Mouse (Mus musculus): ENCODE data around the gene Sigmar1. TPM values are rescaled to one million over a fixed set of nuclear protein-coding genes. Genes with fewer than 3 reads are reported as not detected.
A peak's percentile ranks its signal among the peaks of the same experiment; 100 is the strongest.

Sigmar1 gene
- polyA plus RNA-seq, 1 experiment from 2014 or later: 76.9 TPM

GRCm38 (mm10) chr4:41715596-41715995 is 40.4 kb downstream of the Sigmar1 start:
- Histone ChIP-seq H3K4me3 (replicated peaks; ENCODE audit: low read length) (no peak overlapping the region), H3K36me3 (ENCODE audit: control insufficient read depth, insufficient read depth, low read length) (peaks cover 15% of the 10 kb centered on the region; the same call in 1 of the 2 replicates), H3K9ac (ENCODE audit: low read length) (no peak overlapping the region), H3K4me2 (ENCODE audit: low read depth, low read length) (no peak overlapping the region), H3K27ac (ENCODE audit: low read length) (no peak overlapping the region), H3K4me1 (ENCODE audit: control insufficient read depth, insufficient read depth, low read length) (peaks cover 14% of the 10 kb centered on the region), H3K27me3 (ENCODE audit: control insufficient read depth, insufficient read depth, low read length) (no peaks in the 10 kb centered on the region), H3K9me3 (replicated peaks; ENCODE audit: control insufficient read depth, low read length) (no peaks in the 10 kb centered on the region)
- WGBS: 85% methylated on average over 5 of the region's 5 CpGs
- ATAC-seq (ENCODE audit: insufficient read depth, low FRiP score): no peak

GRCm38 (mm10) chr4:41715082-41715481 is 40.9 kb downstream of the Sigmar1 start:
- Histone ChIP-seq H3K4me1 (ENCODE audit: control insufficient read depth, insufficient read depth, low read length) (peaks cover 14% of the 10 kb centered on the region), H3K4me2 (ENCODE audit: low read depth, low read length) (no peak overlapping the region), H3K36me3 (ENCODE audit: control insufficient read depth, insufficient read depth, low read length) (peaks cover 15% of the 10 kb centered on the region; the same call in 1 of the 2 replicates), H3K9ac (ENCODE audit: low read length) (no peak overlapping the region), H3K27me3 (ENCODE audit: control insufficient read depth, insufficient read depth, low read length) (no peaks in the 10 kb centered on the region), H3K4me3 (replicated peaks; ENCODE audit: low read length) (no peak overlapping the region), H3K9me3 (replicated peaks; ENCODE audit: control insufficient read depth, low read length) (no peaks in the 10 kb centered on the region), H3K27ac (ENCODE audit: low read length) (no peak overlapping the region)
- ATAC-seq (ENCODE audit: insufficient read depth, low FRiP score): no peak
- 69% methylated on average over 8 of the region's 8 CpGs for WGBS

GRCm38 (mm10) chr4:41714276-41714675 is 41.7 kb downstream of the Sigmar1 start:
- no peak for ATAC-seq (ENCODE audit: insufficient read depth, low FRiP score)
- peak overlapping the region; percentile 91 for H3K4me2 ChIP-seq (ENCODE audit: low read depth, low read length)
- H3K36me3 ChIP-seq (ENCODE audit: control insufficient read depth, insufficient read depth, low read length): peaks cover 11% of the 10 kb centered on the region; the same call in 1 of the 2 replicates
- 16% methylated on average over 8 of the region's 8 CpGs for WGBS
- H3K4me3 ChIP-seq (replicated peaks; ENCODE audit: low read length): peak overlapping the region; percentile 90
- no peak overlapping the region for H3K9ac ChIP-seq (ENCODE audit: low read length)
- peaks cover 14% of the 10 kb centered on the region for H3K4me1 ChIP-seq (ENCODE audit: control insufficient read depth, insufficient read depth, low read length)
- H3K27me3 ChIP-seq (ENCODE audit: control insufficient read depth, insufficient read depth, low read length): no peaks in the 10 kb centered on the region
- H3K27ac ChIP-seq (ENCODE audit: low read length): no peak overlapping the region
- H3K9me3 ChIP-seq (replicated peaks; ENCODE audit: control insufficient read depth, low read length): no peaks in the 10 kb centered on the region

GRCm38 (mm10) chr4:41713197-41714067 is 42.5 kb downstream of the Sigmar1 start, which contains the start of gene Rpp25l:
Gene Rpp25l (minus strand): TSS chr4:41713534.
- peak; percentile 75 for ATAC-seq (ENCODE audit: insufficient read depth, low FRiP score)
- H3K36me3 ChIP-seq (ENCODE audit: control insufficient read depth, insufficient read depth, low read length): peaks cover 10% of the 10 kb centered on the region; the same call in 1 of the 2 replicates
- H3K4me3 ChIP-seq (replicated peaks; ENCODE audit: low read length): peak within 1 kb of the TSS; percentile 90
- H3K9ac ChIP-seq (ENCODE audit: low read length): peak within 1 kb of the TSS; percentile 97
- peak within 1 kb of the TSS; percentile 91 for H3K4me2 ChIP-seq (ENCODE audit: low read depth, low read length)
- WGBS: under 1% methylated on average over 61 of the region's 61 CpGs
- no peaks in the 10 kb centered on the region for H3K27me3 ChIP-seq (ENCODE audit: control insufficient read depth, insufficient read depth, low read length)
- peaks cover 14% of the 10 kb centered on the region for H3K4me1 ChIP-seq (ENCODE audit: control insufficient read depth, insufficient read depth, low read length)
- H3K9me3 ChIP-seq (replicated peaks; ENCODE audit: control insufficient read depth, low read length): no peaks in the 10 kb centered on the region
- peak within 1 kb of the TSS; percentile 71 for H3K27ac ChIP-seq (ENCODE audit: low read length)

- peak overlapping the region; percentile 90 for H3K4me3 ChIP-seq (replicated peaks; ENCODE audit: low read length)
- 34% methylated on average over 31 of the region's 31 CpGs for WGBS
- H3K27me3 ChIP-seq (ENCODE audit: control insufficient read depth, insufficient read depth, low read length): no peaks in the 10 kb centered on the region
- H3K9me3 ChIP-seq (replicated peaks; ENCODE audit: control insufficient read depth, low read length): no peaks in the 10 kb centered on the region
- peaks cover 6% of the 10 kb centered on the region; the same call in 1 of the 2 replicates for H3K36me3 ChIP-seq (ENCODE audit: control insufficient read depth, insufficient read depth, low read length)
- H3K9ac ChIP-seq (ENCODE audit: low read length): peak overlapping the region; percentile 97
- peak; percentile 9; the same call in 1 of the 2 replicates for ATAC-seq (ENCODE audit: insufficient read depth, low FRiP score)
- H3K4me2 ChIP-seq (ENCODE audit: low read depth, low read length): peak overlapping the region; percentile 91
- H3K4me1 ChIP-seq (ENCODE audit: control insufficient read depth, insufficient read depth, low read length): peaks cover 15% of the 10 kb centered on the region
- H3K27ac ChIP-seq (ENCODE audit: low read length): peak overlapping the region; percentile 71
These were observed 43.3 kb downstream of the Sigmar1 start for GRCm38 (mm10) chr4:41712421-41713196.

- peaks cover 23% of the 10 kb centered on the region for H3K4me1 ChIP-seq (ENCODE audit: control insufficient read depth, insufficient read depth, low read length)
- H3K9ac ChIP-seq (ENCODE audit: low read length): peak overlapping the region; percentile 97
- ATAC-seq (ENCODE audit: insufficient read depth, low FRiP score): no peak
- no peaks in the 10 kb centered on the region for H3K9me3 ChIP-seq (replicated peaks; ENCODE audit: control insufficient read depth, low read length)
- H3K27me3 ChIP-seq (ENCODE audit: control insufficient read depth, insufficient read depth, low read length): no peaks in the 10 kb centered on the region
- peak overlapping the region; percentile 90 for H3K4me3 ChIP-seq (replicated peaks; ENCODE audit: low read length)
- H3K36me3 ChIP-seq (ENCODE audit: control insufficient read depth, insufficient read depth, low read length): peaks cover 6% of the 10 kb centered on the region; the same call in 1 of the 2 replicates
- peak overlapping the region; percentile 91 for H3K4me2 ChIP-seq (ENCODE audit: low read depth, low read length)
- no peak overlapping the region for H3K27ac ChIP-seq (ENCODE audit: low read length)
- 67% methylated on average over 16 of the region's 16 CpGs for WGBS
These were observed 44.1 kb downstream of the Sigmar1 start for GRCm38 (mm10) chr4:41711705-41712375.

- WGBS: 64% methylated on average over 4 of the region's 4 CpGs
- Histone ChIP-seq H3K9ac (ENCODE audit: low read length) (no peak overlapping the region), H3K4me3 (replicated peaks; ENCODE audit: low read length) (no peak overlapping the region), H3K27ac (ENCODE audit: low read length) (no peak overlapping the region), H3K9me3 (replicated peaks; ENCODE audit: control insufficient read depth, low read length) (no peaks in the 10 kb centered on the region), H3K4me2 (ENCODE audit: low read depth, low read length) (no peak overlapping the region), H3K27me3 (ENCODE audit: control insufficient read depth, insufficient read depth, low read length) (peaks cover 10% of the 10 kb centered on the region), H3K4me1 (ENCODE audit: control insufficient read depth, insufficient read depth, low read length) (peaks cover 23% of the 10 kb centered on the region), H3K36me3 (ENCODE audit: control insufficient read depth, insufficient read depth, low read length) (no peaks in the 10 kb centered on the region)
- ATAC-seq (ENCODE audit: insufficient read depth, low FRiP score): no peak
These were observed 45.7 kb downstream of the Sigmar1 start for GRCm38 (mm10) chr4:41710229-41710628.

- Histone ChIP-seq H3K4me1 (ENCODE audit: control insufficient read depth, insufficient read depth, low read length) (peaks cover 23% of the 10 kb centered on the region), H3K36me3 (ENCODE audit: control insufficient read depth, insufficient read depth, low read length) (no peaks in the 10 kb centered on the region), H3K27me3 (ENCODE audit: control insufficient read depth, insufficient read depth, low read length) (peaks cover 14% of the 10 kb centered on the region), H3K4me3 (replicated peaks; ENCODE audit: low read length) (no peak overlapping the region), H3K4me2 (ENCODE audit: low read depth, low read length) (peak overlapping the region; percentile 27; the same call in 1 of the 2 replicates), H3K27ac (ENCODE audit: low read length) (no peak overlapping the region), H3K9ac (ENCODE audit: low read length) (peak overlapping the region; percentile 2; the same call in 1 of the 2 replicates), H3K9me3 (replicated peaks; ENCODE audit: control insufficient read depth, low read length) (no peaks in the 10 kb centered on the region)
- no peak for ATAC-seq (ENCODE audit: insufficient read depth, low FRiP score)
- 27% methylated on average over 8 of the region's 8 CpGs for WGBS
These were observed 47.7 kb downstream of the Sigmar1 start for GRCm38 (mm10) chr4:41708192-41708745.
